Mouse (Mus musculus): ENCODE data around the gene Gm7075.
"Not testable (repeated sequence)": the region's sequence is repeated elsewhere in the genome, so short reads cannot be mapped to it uniquely, and the experiment has no call there.

The Gm7075 gene

GRCm38 (mm10) chr10:63421739-63422735, at the start of gene Gm7075:
Gene Gm7075, minus strand, starts transcription at chr10:63421789.
- DNase-seq: peak; percentile 90

DNA sequence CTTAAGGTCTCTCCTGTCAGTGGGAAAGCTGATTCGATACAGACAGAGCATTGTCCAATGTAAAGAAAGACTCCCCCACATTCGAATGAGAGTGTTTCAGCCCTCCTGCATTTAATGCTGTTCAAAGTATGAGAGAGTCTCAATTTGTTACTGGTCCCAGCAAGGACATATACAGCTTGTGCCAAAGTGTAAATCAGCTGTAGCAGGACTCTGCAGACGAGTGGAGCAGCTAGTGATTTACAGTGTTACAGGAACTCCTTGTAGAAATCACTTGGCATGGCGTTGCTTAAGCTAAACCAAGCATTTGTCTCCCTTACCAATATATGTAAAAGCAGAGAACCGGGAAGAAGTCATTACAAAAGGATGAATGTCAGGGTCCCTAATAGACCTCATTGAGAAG, 39.3 kb upstream of the Gm7075 start:
- peak; percentile 69 for DNase-seq

GRCm38 (mm10) chr10:63457292-63458128, 35.9 kb upstream of the Gm7075 start:
- peak; percentile 91 for DNase-seq

GRCm38 (mm10) chr10:63455110-63455878, 33.7 kb upstream of the Gm7075 start:
- no peak for DNase-seq

DNA sequence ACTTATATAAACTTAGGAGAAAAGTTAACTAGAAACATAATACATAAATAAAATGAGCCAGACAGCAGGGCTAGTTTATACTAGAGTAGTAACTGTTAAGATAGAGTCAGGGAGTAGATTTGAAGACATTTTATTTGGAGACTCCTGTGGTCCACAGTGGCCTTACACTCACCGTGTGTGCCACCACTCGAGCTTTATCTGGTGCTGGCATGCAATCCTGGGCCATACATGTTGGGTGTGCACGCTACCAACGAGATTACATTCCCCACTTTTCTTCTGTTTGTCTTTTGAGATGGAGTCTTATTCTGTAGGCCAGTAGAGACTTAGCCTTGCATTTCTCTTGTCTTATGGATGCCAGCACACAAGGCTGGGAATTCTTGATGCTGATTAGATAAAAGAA, 32.3 kb upstream of the Gm7075 start:
- no peak for DNase-seq

DNA sequence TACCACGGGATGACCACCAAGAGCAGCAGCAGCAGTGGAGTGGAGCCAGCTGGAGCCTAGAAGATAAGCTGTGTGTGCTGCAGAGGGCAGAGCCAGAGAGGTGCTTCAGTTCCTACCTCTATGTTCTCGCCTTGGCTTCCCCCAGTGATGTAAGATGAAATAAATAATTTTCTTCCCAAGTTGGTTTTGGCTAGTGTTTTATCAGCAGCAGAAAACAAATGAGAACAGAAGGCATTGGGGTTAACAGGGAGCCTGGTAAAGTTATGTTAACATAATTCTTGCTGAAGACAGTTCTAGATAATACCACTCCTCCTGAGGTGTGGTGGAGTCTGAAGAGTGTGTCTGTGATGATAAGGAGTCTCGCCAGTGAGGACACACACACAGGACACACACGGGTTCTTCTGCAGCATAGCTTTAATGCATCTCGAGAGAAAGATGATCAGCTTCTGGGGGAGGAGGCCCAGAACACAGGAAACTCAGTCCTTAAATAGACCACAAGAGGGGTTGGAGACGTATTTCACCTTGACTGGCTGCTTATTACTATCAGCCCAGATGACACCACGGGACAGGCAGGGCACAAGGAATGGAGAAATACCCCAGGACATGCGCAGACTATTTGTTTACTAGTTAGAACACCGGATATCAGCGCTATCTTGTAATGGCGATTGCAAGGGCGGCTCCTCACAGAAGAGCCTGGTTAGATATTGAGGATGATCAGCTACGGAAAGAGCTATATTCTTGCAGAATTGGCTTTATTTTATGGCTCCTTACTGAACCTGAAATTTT, 23.2 kb upstream of the Gm7075 start:
- not testable (repeated sequence) for DNase-seq

- DNase-seq: peak; percentile 68
These were observed 18.2 kb upstream of the Gm7075 start for GRCm38 (mm10) chr10:63439694-63440228.

DNA sequence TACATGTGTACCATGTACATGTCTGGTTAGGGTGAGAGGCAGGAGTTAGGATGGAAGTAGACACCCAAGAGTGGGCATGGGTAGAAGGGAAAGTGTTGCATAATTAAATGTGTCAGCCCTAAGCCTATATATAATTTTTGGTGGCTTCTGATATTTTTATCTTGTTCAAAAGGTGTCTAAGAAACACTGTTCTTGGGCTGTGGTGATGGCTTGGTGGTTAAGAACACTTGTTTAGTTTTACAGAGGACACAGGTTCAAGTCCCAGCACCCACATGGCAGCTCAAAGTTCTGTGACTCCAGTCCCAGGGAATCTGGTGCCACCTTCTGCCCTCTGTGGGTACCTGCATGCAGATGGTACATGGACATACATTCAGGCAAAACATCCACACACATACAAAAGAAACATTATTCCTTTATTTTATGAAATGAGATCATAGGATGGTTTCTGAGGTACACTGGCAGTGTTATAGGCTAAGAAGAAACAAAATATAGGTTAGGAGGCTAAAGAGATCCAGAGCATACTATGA, 17.2 kb upstream of the Gm7075 start:
- DNase-seq: peak; percentile 60

DNA sequence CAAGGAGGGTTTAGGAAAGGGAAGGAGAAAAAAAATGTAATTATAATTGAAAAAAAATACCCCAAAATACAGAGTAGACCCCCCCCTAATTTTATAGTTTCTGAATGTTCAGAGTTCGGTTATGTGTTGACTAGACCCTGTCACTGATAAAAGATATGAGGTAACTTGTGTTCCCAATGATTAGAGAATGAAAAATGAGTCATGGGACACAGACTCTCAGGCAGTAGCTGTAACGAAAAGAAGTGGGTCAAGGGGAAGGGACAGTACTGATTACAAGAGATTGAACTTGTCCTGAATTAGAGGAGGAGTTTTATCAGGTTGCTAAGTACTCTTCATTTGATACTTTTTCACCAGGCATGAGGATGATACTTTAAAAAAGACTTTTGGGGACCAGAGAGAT, 11.3 kb upstream of the Gm7075 start:
- DNase-seq: no peak

- peak; percentile 58 for DNase-seq
These were observed 10.5 kb upstream of the Gm7075 start for GRCm38 (mm10) chr10:63432099-63432498.

GRCm38 (mm10) chr10:63431221-63431736, 9.7 kb upstream of the Gm7075 start:
- DNase-seq: peak; percentile 58

- peak; percentile 99 for DNase-seq
These were observed 8.3 kb upstream of the Gm7075 start, which contains the start of gene Ctnna3 for GRCm38 (mm10) chr10:63429785-63430305. Gene Ctnna3, plus strand, starts transcription at chr10:63430098.

DNA sequence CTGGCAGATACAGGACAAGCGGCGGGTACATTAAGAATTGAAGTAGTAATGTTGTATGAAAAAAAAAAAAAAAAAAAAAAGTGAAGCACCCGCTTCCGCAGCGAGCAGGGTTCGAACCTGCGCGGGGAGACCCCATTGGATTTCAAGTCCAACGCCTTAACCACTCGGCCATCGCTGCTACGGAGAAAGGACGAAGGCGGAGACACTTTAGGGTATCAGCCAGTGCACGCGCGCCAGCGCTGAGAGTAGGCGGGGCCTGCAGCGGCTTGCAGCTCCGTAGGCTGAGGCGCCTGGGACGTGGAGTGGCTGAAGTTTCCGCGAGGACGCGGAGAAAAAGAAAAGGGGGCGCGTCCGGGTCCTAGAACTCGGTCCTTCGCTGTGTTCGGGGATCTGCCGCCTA, 7.8 kb upstream of the Gm7075 start:
- DNase-seq: peak; percentile 99

- no peak for DNase-seq
These were observed 7.4 kb upstream of the Gm7075 start for GRCm38 (mm10) chr10:63429023-63429340.

DNA sequence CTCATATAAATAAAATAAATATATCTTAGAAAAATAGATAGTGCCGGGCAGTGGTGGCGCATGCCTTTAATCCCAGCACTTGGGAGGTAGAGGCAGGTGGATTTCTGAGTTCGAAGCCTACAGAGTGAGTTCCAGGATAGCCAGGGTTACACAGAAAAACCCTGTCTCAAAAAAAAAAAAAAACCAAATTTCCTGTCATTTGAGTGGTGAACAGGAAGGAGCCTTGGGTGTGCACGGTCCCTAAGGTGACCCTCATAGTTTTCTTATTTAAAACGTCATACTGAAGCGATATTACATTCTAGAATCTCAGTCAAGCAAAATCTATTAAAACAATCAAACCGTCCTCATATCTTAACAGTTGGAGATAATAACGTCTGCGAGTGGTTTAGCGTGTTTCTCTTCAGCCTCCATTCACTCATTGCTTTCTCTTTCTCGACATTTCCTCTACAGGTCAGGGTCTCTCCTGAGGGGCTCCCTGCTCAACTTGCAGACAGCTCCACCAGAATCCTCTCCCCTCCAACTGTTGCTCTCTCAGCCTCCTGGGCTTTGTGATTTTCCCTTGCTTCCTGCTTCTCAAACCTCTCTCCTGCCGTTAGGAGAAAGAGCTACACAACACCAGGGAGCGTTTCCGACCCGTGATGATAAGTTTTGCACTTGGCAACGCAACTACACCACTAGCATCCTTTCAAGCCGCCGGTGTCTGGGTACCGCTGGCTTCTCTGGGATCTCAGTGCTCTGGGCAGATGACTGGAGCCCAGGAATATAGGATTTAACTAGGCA, 6.8 kb upstream of the Gm7075 start:
- peak; percentile 91 for DNase-seq

DNA sequence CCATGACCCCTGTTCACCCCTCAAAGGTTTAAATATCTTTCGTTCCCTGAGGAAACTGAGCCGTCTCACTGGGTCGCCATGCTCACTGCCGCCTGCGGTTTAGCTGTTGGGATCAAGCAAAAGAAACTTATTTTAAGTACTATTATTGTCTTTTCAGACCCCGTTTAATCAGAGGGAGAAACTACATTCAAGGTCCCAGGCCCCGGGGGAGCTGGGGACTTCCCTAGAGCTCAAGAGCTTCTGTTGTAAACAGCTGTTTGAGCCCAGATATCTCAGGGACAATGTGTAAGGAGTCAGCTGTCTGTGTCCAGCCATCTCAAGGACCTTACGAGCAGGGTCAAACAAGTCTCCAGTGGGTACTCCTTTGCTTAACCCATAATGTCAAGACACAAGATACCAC, 5.6 kb upstream of the Gm7075 start:
- DNase-seq: peak; percentile 90

GRCm38 (mm10) chr10:63424475-63424814, 2.9 kb upstream of the Gm7075 start:
- peak; percentile 87 for DNase-seq

GRCm38 (mm10) chr10:63423591-63424474, 2.2 kb upstream of the Gm7075 start:
- no peak for DNase-seq

GRCm38 (mm10) chr10:63422736-63422992, 1.1 kb upstream of the Gm7075 start:
- peak; percentile 48 for DNase-seq
